Mouse (Mus musculus) left cerebral cortex, adult 11 months (tissue): ENCODE results near the gene Gm37240.

Experiments
- DNase-seq: peaks from one replicate; pipeline ENCODE4 v3.0.0; 2022; ENCODE audit warnings: low spot score

The Gm37240 gene

DNA sequence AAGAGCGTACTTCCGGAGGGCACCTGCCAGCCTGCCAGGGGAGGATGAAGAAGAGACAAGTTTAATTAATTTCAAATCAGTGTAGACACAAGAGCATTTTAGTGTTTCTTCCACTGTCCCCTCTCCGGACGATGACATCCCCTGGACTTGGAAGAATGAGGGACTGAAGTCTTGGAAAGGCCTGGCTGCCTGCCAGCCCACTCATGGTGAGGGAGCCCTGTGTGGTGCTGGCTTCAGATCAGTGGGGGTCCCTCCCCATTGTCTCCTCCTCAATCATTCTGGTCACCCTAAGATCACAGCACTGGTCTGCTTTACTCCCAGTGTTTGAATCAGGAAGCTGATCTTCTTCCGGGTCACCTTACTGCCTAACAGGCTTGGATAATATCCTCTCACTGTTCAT lies 1185.4 kb downstream of the Gm37240 start:
- DNase-seq = no peak

DNA sequence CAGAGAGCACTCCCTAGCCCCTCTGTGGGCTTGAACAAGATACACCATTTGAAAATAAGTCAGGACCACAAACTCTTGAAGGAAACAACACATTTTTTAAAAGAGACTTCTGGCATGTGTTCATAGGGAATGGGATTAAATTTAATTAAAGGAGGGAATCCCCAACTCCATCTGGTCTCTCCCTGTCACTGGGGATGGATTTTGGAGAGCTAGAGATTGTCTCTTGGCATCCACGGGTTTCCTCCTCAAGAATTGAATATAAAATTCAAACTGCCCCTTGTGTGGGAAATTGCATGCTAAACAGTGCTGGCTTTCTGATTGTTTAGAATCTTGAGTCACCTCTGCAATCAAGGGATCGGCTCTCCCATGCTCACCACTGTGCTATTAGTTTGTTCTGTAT lies 1185.8 kb downstream of the Gm37240 start:
- no peak for DNase-seq

DNA sequence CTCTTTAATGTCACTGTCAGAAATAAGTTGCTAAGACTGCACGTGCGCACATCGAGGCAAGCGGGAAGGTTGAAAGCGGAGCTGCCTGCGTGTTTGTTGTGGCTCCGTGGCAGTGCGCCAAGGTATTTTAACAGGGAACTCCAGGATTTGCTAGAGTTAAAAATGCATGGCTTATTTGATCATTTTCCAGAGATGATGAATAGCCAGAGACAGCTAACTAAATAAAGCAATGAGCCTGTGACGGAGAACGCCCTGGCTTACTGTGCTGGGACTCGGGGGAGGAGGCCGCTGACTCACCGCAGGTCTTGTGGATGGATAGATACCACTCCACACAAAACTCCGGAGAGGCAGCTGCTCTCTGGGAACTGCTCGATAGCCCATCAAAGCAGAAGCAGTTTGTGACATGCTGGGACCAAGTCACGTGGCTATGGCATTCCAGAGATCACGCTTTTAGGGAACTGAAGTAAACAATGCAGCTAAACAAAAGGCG lies 1190.8 kb downstream of the Gm37240 start:
- DNase-seq = no peak

DNA sequence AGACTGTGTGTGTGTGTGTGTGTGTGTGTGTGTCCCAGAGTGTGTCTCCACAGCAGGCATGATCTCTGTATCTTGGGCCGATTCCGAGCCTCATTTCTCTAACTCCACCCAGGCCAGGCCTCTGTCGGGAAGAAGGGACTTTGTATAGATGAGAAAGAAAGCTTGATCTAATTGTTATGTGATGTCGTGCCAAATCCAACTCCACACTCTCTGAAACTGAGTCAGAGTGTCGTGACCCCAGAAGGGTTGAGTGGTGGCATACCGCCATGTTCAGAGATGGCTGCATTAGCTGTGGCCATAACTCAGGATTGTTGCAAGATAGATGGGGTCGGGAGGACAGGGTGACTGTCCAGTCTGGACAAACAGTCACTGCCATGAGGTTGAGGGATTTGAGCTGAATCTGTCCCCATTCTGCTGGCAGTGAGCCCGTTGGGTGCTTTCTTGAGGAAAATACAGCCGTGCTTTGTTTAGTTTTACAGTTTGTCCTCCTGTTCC lies 1191.4 kb downstream of the Gm37240 start:
- DNase-seq = no peak

DNA sequence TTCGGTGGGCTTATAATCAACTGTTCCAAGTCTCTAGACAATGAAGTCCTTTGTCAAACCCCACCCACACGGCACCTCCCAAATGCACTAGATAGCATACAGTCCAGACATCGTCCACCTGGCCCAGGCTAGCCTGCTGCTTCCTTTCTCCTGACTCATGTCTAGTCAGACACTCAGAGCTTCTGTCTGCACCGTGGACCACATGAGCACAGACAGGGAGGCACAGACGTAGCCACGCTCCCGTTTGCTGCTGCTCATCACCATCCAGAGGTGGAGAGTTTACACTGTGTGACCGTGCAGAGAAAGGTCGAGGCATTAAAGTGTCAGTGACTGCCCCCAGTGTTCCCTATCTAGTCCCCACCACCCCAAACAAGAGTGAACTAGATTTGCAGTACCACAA lies 1191.9 kb downstream of the Gm37240 start:
- DNase-seq = no peak

DNA sequence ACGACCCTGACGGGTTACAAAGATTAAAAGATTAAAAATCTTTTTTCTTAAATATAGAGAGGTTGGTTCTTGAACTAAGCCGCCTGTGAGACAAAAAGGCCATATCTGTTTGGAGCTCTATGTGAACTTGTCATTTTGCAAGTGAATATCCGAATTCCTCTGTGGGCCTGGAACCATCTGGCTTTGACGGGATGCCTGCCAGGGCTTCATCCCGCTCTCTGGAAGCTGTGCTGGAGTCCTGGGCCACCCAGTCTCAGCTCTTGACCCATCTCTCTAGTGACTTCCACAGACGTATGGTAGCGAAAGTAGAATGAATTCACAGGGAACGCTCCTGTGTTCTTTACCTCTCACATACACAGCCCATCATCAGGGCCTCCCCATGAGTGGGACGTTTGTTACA lies 1193.4 kb downstream of the Gm37240 start:
- DNase-seq = no peak

DNA sequence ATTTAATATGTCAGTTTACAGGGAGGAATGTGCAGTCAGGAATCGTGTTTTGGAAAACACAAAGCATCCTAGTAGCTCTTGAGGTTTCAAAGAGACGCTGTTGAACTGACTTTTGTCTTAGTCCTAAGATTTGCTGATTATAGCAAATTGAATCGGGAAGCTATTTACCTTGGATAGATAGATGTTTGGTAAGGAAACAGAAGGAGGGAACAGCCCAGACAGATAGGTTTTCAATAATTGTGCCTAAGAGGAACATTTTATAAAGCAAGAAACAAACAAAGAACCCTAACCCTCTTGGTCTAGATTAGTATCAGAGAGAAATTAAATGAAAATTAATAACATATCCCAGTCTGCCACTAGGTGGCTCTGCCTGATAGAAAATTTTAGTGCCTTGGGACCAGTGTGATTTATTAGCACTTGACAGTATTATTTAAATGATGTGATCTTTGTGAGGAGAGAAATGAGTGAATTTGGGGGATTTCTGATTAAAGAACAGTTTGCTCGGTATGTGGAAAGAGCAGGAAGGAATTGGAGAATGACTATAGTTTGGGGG lies 1194.6 kb downstream of the Gm37240 start:
- peak; percentile 30 for DNase-seq

DNA sequence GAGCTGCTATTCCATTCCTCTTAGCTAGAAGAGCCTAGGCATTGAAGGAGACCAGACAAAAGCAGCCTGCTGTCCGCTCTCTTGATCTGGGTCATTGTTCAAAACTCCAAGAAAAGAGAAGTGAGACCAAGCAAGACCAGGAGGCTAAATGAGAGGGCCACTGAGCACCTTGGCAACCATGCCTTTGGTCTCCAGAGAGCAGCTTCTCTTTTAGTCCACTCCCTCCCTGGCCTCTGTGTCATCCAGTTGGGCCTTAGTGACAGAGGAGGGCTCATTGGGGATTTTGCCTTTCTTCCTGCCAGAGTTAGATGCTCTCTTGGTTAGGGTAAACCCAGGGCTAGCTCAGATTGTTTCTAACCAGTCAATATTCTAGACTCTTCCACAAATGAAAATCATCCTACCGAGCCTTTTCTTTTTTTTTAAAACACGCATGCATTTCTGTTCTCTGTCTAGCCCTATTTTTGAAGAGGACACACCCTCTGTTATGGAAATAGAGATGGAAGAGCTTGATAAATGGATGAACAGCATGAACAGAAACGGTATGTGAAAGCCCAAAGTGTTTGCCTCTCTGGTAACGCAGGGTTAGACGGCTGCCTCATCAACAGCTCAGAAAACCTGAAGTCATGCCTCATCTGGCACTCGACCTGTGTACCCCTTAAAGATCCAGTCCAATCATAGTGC lies 1197.1 kb downstream of the Gm37240 start:
- DNase-seq = no peak

DNA sequence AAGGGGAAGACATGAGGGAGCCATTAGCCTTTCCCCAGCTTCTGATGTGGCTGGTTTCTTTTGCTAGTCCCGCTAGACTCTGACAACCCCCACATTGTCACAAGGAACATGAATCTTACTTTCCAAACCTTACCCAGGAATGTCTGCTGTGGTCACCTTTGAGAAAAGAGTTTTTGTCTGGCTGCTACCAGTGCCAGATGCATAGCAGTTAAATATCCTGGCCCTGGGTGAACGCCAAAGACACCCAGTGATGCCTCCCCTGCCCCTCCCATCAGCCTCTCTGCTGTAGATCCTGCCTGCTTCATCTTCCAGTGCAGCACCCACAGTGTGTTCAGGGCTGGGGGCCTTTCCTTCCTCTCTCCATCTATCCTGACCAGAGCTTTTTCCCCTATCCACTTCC lies 1197.7 kb downstream of the Gm37240 start:
- no peak for DNase-seq

DNA sequence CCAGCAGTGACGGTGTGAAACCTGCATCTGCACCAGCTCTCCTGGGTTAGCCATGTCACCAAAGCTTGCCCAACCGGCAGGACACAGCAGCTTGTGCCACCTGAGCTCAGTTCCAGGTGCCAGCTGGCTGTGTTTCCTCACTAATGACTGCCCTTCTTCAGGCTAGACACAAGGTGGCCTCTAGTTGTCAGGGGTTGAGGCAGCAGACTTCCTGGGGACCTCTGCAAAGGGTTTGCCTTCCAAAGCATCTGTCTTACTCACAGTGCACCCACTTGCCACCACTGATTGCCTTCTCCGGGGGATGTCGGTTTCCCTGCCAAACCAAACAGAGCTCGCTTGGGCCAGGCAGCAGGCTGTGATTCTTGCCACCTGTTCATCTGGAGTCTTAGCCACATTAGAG lies 1199.1 kb downstream of the Gm37240 start:
- DNase-seq = no peak

DNA sequence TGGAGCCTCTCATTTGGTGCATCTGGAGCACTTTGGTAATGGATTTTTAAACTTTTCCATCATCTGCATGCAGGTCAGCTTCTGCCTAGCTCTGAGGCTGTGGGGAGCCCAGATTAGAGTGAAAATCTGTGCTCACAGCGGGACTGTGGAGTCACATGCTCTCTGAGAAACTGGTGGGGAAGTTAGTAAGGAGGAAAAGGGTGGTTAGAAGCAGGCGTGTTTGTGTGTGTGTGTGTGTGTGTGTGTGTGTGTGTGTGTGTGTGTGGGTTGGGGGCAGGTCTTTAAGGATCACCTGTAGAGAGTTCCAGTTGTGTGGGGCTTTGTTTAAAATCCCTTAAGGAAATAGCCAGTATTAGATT lies 1199.9 kb downstream of the Gm37240 start:
- DNase-seq = no peak

DNA sequence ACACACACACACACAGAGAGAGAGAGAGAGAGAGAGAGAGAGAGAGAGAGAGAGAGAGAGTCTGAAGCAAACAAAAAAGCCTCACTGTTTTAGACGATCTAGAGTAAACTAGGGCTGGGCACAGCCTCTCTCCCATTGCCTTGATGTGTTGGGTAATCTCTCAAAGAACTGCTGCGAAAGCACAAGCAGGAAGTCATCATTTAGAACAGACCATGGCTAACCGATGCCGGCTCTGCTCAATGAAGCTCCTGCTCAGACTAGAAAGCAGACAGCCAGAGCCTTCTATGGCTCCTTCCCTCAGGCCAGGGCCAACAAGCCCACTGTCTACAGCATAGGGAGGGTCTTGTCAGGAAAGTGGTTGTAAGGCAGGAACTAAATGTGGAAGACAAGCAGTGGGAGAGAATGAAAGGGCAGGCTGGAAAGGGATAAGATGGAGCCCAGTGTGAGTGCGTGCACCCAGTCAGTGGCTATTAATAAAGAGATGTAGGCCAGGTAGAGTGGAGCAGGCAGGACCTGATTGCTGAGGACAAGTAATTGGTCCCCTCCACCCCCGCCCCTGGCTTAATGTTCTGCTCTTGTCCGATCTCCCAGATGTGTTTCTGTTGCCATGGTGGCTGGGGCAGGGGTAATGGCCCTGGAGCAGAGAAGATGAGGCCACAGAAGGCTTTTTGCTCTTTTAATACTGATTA lies 1200.4 kb downstream of the Gm37240 start:
- DNase-seq = no peak

DNA sequence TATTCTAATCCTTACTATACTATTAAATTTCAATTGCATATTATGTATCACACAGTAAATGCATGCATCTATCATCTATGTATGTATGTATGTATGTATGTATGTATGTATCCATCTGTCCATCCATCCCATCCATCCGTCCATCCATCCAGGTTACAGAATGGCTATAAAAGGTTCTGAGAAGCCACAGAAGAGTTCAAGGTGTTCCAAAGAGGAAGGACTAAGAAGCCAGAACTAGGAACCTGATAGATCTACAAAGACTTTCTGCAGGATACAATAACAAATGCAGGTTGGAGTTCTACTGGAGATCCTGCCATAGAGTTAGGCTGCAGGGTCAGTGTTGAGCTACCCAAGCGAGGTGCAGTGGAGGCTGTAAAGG lies 1201.0 kb downstream of the Gm37240 start:
- DNase-seq = no peak

DNA sequence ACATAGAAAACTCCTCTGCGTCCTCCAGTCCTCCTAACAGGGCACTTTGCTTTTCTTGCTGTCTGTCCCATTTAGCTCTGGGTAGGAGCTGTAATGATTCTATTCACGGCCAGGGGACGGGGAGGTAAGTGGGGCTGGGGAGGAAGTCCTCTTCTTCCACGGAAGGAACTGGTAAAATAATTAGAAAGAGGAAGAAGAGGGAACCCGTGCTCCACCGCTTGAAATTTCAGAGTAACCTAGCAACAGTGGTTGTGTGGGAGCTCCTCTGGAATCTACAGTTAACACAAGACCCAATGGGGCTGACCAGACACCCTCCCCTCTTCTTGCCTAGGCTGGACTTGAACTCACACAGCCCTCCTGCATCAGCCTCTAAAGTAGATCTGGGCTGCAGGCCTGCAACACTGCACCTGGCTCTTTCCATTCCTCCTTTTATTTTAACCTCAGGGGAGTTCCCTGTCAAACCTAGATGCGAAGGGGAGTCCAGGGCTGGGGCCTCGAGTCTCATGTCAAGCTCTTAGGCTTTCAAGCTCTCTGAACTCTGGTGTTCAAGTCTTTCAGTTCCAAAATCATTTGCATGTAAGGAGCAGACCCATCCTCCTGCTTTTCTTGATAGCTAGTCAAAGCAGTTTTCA lies 1201.5 kb downstream of the Gm37240 start:
- DNase-seq = no peak

DNA sequence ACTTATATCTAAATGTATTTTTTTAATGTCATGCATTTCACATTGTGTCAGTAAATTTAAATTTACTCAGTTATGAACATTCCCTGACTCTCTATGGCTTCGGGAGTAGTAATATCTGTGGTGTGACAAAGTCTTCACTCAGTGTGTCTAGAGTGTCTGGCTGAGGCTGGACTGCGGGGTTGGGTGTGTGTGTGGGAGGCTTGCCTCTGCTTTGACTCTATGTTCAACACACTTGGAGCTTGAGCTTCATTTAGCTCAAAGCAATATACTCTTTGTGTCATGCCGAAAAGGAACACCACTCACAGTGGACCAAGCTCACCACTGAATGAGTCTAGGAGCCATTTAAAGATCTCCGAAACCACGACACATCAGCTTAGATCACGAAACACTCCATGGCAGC lies 1203.5 kb downstream of the Gm37240 start:
- no peak for DNase-seq

DNA sequence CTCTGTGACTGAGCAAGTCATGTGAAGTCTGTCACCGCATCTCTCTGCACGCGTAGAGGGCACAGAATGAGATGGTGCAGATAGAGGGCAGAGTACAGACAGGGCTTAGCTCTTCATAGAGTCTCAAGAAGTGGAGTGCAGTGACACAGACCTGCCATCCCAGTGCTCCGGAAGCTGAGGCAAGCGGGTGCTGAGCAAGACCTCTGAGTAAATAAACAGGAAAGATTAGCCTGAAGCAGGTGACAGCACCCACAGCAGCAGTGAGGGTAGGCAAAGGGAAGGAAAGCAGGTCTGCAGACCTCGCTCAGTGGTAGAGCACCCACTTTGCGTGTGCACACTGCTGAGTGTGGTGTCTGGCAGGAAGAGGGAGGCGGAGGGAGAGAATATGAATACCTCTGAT lies 1205.6 kb downstream of the Gm37240 start:
- no peak for DNase-seq

DNA sequence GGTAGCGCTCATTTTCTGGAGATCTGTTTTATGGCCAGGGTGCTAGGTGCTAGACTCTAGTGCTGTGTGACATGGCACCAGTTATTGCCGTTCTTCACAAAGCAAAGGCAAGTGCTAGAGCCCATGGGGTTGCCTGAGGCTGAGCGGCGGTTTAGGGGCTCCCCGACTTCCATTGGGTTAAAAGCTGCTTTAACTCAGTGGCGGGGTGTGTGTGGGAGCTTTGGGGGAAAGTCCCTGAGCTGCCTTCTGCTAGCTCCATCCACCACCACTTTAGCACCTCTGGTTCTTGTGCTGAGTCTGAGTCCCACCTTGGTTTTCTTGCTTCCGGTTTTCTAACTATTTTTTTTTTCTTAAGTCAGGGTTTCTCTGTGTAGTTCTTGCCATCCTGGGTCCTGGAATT lies 1207.3 kb downstream of the Gm37240 start:
- DNase-seq = no peak

DNA sequence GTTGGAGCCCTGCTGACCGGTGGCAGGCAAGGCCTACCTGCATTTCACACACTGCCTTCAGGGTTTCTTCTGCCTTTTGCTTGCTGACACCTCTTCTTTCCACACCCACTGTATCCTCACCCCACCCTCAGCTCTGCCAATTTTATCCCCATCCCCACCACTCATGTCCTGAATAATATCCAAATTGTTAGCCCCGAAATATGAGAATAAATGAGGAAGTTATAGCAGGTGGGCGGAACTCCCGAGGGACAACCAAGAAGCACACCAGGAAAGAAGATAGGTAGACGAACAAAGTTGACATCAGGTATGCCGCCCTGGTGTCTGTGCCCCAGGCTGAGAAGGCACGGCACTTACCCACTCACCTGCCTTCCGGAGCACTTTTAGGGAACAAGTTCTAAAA lies 1207.8 kb downstream of the Gm37240 start:
- no peak for DNase-seq

DNA sequence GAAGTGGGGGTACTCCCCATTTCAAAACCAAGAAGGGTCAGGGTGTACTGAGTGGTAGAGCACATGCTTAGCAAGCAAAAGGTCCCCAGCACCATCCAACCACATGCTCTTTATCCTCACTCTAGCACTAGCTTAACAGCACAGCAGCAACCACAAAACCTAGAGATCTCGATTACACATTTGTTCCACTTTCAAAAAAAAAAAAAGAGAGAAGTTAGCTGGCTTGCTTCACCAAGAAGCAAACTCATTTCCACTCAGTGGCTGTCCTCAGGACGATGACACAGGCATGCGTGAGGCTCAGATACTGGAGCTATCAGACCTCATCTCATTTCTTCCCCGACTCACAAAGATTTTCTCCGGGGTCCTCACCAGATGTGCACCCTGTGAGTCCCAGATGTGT lies 1208.4 kb downstream of the Gm37240 start:
- DNase-seq = no peak

DNA sequence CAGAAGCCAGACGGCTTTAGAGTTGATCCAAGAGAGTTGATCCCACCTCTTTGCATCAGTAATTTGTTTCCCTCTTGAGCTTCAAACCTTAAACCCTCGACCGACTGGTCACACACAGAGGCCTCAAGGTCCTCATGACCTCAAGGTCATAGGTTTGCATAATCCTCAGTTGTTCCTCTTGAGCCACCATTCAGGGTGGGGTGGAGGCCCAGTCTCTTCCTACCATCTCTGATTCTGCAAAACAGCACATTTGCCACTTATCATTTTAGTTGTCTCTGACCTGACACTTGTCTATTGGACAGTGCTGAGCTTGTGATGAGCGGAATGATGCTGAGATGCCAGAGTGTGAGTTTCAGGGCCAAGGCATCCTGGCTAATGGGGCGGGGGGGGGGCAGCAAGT lies 1211.6 kb downstream of the Gm37240 start:
- DNase-seq = no peak

DNA sequence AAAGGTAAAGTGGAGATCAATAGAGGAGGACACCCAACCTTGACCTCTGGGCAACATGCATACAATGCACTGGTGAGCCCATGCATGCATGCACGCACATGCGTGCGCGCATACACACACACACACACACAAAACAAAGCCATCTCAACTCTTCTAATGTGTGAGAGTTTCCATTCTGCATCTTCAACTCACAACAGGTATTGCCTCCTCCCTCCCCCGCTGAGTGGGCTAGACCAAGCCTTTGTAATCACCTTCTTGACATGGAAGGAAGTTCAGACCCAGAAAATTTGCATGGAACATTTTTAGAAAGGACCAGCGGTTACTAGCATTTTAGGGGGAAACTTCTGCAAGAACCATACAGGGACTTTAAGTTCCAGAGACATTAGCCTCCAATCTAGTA lies 1213.8 kb downstream of the Gm37240 start:
- DNase-seq = no peak

DNA sequence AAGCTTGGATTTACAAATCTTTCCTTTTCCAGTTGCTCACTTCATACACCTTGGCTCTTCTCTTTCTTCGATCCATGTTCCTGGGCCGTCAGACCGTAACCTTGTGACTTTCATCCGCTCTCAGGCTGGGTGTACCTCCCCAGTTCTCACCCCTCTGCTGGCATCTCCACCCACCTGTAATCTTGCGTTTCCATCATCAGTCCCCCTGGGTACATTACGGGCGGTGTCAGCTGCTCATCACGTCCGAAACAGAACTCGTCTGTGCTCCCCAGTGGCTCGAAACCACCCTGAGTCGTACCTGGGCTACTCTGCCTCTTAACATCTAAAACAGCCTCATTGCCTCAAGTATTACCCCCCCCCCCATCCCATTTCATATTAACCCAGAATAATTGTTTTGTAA lies 1215.2 kb downstream of the Gm37240 start:
- no peak for DNase-seq

DNA sequence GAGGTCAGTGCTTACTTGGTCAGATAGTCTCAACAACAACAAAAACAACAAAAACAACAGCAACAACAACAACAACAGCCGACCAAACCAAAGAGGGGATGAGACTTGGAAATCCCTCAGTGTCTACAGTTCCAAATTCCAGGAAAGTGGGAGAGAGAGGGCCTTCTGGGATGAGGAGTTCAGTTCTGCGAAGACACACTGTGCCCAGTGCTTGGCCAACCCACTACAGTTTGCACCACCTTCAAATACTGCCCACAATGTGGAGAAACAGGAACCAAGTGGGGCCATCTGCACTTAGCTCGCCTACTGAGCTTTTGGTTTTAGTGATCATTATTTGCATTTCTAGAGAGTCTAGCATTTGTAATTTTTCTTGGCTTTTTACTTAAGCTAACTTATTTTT lies 1218.4 kb downstream of the Gm37240 start:
- no peak for DNase-seq
